Mouse (Mus musculus) bone marrow macrophage, adult 2 months (primary cell): ENCODE data around the gene Ifnz. TPM values are rescaled to one million over a fixed set of nuclear protein-coding genes. Genes with fewer than 3 reads are reported as not detected.
"Not testable (repeated sequence)": the region's sequence is repeated elsewhere in the genome, so short reads cannot be mapped to it uniquely, and the experiment has no call there.

Source experiments
- H3K27ac ChIP-seq: 2 replicates; pipeline ENCODE4 v1.5.1; 2012; ENCODE audit warnings: low read depth, low read length; ENCODE audit not compliant: insufficient read depth
- H3K4me1 ChIP-seq: 2 replicates; pipeline ENCODE4 v1.6.1; 2012; ENCODE audit warnings: low read length; ENCODE audit not compliant: control insufficient read depth, insufficient read depth
- H3K4me3 ChIP-seq: 2 replicates; pipeline ENCODE4 v1.5.1; 2012; ENCODE audit warnings: mild to moderate bottlenecking, low read length, moderate library complexity; ENCODE audit not compliant: insufficient read depth
- CTCF ChIP-seq: IDR thresholded peaks from 2 replicates; pipeline ENCODE4 v1.5.1; 2012; ENCODE audit warnings: low read depth, mild to moderate bottlenecking, low read length, moderate library complexity
- POLR2A ChIP-seq: IDR thresholded peaks from 2 replicates; pipeline ENCODE4 v1.6.1; 2012; ENCODE audit warnings: mild to moderate bottlenecking, low read depth, low read length, borderline replicate concordance
- polyA plus RNA-seq: library from polyadenylated mRNA; stranded (reverse); fragments of >200 nt; gene quantifications from 2 replicates; pipeline ENCODE4 v1.2.4, GENCODE M21; 2012; ENCODE audit not compliant: missing spikeins, insufficient read depth, insufficient read length

Gene Ifnz
- polyA plus RNA-seq: not detected in 2 replicates

- H3K4me3 ChIP-seq: peak within 1 kb of the TSS; percentile 44
- not testable (repeated sequence) for H3K27ac ChIP-seq
Measured at GRCm38 (mm10) chr4:88781831-88782230, at the start of gene Ifnz. Ifnz (plus strand) TSS chr4:88782131.

GRCm38 (mm10) chr4:88738480-88738879 lies 43.5 kb upstream of the Ifnz start:
- peaks cover 13% of the 10 kb centered on the region for H3K4me1 ChIP-seq
- no peak overlapping the region for H3K27ac ChIP-seq
- TF ChIP-seq POLR2A (no peak), CTCF (peak; percentile 90)
- no peak overlapping the region for H3K4me3 ChIP-seq

More at GRCm38 (mm10) chr4:88781831-88782230, at the start of gene Ifnz:
- H3K4me1 ChIP-seq: not testable (repeated sequence)

DNA sequence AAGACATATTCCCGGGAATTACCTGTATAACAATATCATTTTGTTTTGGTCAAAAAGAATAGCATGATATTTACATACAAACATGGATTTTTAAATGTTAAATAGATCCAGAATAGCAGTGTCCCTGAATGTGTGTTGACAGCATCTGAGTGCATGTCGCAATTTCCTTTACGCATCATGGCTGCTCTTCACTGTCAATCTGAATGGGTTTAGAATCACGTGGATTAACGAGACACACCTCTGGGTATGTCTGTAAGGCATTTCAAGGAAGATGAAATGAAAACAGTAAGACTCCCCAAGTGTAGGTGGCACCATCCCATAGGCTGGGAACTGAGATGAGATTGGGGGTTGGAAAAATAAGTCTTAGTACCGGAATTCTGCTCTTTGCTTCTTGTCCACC lies 42.9 kb upstream of the Ifnz start:
- Histone ChIP-seq H3K27ac (no peak overlapping the region), H3K4me1 (peaks cover 13% of the 10 kb centered on the region), H3K4me3 (no peak overlapping the region)
- TF ChIP-seq POLR2A (no peak), CTCF (no peak)

- Histone ChIP-seq H3K4me1 (peaks cover 13% of the 10 kb centered on the region), H3K27ac (no peak overlapping the region), H3K4me3 (no peak overlapping the region)
- TF ChIP-seq CTCF: no peak
- no peak for TF ChIP-seq POLR2A
Measured at GRCm38 (mm10) chr4:88741426-88741825, 40.5 kb upstream of the Ifnz start.

- Histone ChIP-seq H3K4me3 (no peak overlapping the region), H3K4me1 (peaks cover 13% of the 10 kb centered on the region), H3K27ac (no peak overlapping the region)
- TF ChIP-seq CTCF (no peak), POLR2A (no peak)
Measured at GRCm38 (mm10) chr4:88742771-88743371, 39.1 kb upstream of the Ifnz start.

DNA sequence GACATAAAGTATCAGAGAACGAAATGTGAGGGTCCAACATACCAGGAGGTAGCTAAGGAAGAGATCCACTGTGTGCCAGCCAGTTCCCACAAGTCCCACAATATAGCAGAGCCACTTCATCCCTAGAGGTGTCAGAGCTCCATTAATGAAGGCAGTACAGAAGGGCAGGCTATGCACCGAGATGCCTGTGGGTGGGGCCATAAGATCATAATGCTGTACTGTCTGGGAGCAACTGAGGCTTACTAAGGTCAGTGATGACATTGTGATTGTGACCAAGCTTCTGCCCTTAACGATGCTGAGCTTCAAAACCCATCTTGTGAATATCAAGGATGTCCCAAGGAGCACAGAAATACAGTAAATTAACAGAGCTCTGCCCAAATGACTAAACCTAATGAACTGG lies 37.7 kb upstream of the Ifnz start:
- TF ChIP-seq CTCF (no peak), POLR2A (no peak)
- H3K27ac ChIP-seq: no peak overlapping the region
- H3K4me3 ChIP-seq: no peak overlapping the region
- peaks cover 11% of the 10 kb centered on the region for H3K4me1 ChIP-seq

GRCm38 (mm10) chr4:88749926-88750325 lies 32.0 kb upstream of the Ifnz start:
- H3K27ac ChIP-seq: no peak overlapping the region
- no peak overlapping the region for H3K4me3 ChIP-seq
- TF ChIP-seq POLR2A (no peak), CTCF (no peak)
- H3K4me1 ChIP-seq: no peaks in the 10 kb centered on the region

GRCm38 (mm10) chr4:88754818-88755340 lies 27.1 kb upstream of the Ifnz start, which contains the start of gene Gm13271:
Gm13271 (plus strand) TSS chr4:88754868.
- H3K27ac ChIP-seq, H3K4me1 ChIP-seq, H3K4me3 ChIP-seq: not testable (repeated sequence)

DNA sequence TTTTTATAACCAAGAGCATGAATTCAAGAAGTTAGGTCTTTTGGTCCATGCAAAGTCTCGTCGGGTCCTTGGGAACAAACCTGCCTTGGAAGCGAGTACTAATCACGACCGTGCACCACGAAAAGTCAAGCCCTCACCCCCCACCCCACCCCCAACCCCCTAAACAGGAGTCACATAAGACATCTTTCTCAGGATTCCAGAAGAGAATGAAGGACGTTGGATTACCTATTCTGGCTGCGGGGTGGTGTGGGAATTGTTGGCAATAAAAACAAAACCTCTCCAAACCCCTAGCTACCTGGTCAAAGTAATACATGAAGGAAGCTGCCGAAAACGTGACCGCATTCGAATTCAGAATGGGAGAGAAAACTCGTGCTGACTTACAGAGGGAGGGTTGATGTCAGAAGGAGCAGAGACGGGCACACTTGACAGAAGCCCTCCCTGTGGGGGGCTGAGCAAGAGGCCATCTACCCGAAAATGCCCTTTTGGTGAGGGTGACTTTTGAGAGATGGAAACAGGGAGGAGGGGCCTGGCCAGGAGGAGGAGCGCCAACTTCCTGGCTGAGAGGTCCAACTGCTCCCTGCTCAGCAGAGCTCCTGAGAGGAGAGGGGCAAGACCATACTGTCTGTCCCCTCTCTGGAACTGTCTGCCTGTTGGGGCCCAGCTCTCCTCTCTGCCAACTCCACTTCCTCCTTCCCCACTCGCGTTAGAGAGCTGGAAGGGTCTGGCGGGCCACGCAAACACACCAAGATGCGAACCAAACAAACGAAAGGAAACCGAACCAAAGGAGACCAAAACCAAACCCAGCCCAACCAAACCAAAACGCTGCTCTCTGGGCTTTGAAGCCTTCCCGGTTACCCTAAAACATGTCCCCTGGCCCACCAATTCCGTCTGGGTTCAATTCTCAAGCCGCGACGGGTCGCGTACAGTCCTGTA lies 25.1 kb upstream of the Ifnz start:
- Histone ChIP-seq H3K4me3 (peak overlapping the region; percentile 60), H3K27ac (peak overlapping the region; percentile 59)
- not testable (repeated sequence) for H3K4me1 ChIP-seq

GRCm38 (mm10) chr4:88757628-88758031 lies 24.3 kb upstream of the Ifnz start:
- not testable (repeated sequence) for H3K4me1 ChIP-seq
- TF ChIP-seq CTCF: peak; percentile 13; the same call in 1 of the 2 replicates
- Histone ChIP-seq H3K27ac (peak overlapping the region; percentile 59; the same call in 1 of the 2 replicates), H3K4me3 (peak overlapping the region; percentile 60)

GRCm38 (mm10) chr4:88758751-88759150 lies 23.2 kb upstream of the Ifnz start:
- H3K27ac ChIP-seq, H3K4me3 ChIP-seq, H3K4me1 ChIP-seq: not testable (repeated sequence)

- peak within 1 kb of the TSS; percentile 51 for H3K4me3 ChIP-seq
- H3K27ac ChIP-seq: peak within 1 kb of the TSS; percentile 48
- H3K4me1 ChIP-seq: not testable (repeated sequence)
Measured at GRCm38 (mm10) chr4:88759610-88760268, 22.2 kb upstream of the Ifnz start, which contains the start of gene Gm13283. Gm13283 (plus strand) TSS chr4:88760119.

DNA sequence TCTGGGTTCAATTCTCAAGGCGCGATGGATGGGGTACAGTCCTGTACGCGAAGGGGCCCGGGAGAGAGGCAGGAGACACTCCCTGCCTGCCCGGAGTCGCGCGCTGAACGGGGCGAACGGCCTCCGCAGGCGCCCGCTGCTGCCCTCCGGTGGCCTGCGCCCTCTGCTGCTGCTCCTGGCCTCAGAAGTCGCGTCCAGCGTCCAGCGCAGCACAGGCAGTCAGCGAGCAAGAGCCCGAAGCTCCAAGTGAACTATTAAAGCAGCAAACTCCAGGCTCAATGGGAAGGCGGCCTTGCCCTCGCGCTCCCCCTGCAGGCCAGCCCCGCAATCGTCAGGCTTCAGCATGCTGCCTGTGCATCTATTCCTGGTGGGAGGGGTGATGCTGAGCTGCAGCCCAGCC lies 21.5 kb upstream of the Ifnz start:
- H3K4me1 ChIP-seq: not testable (repeated sequence)
- H3K27ac ChIP-seq: peak overlapping the region; percentile 48
- peak overlapping the region; percentile 51 for H3K4me3 ChIP-seq

- not testable (repeated sequence) for H3K27ac ChIP-seq, H3K4me3 ChIP-seq, H3K4me1 ChIP-seq
Measured at GRCm38 (mm10) chr4:88761776-88762175, 20.2 kb upstream of the Ifnz start.
